Mouse (Mus musculus) liver, adult 2 months (tissue): ENCODE results near the gene Mapk8ip2.
A peak's percentile ranks its signal among the peaks of the same experiment; 100 is the strongest.

Experiments
- CTCF ChIP-seq: fragments of 200-500 bp; IDR thresholded peaks from 2 replicates; pipeline ENCODE4 v1.5.1; 2011; ENCODE audit warnings: low read depth, low read length, control low read depth
- POLR2A ChIP-seq: fragments of 200-500 bp; IDR thresholded peaks from 2 replicates; pipeline ENCODE4 v1.6.1; 2011; ENCODE audit warnings: low read length, control low read depth; ENCODE audit not compliant: insufficient read depth; ENCODE audit errors: extremely low read depth

GRCm38 (mm10) chr15:89494970-89495369 is 41.3 kb downstream of the Mapk8ip2 start:
- no peak for TF ChIP-seq POLR2A
- TF ChIP-seq CTCF: peak; percentile 51; the same call in 1 of the 2 replicates
